Mouse (Mus musculus) embryonic facial prominence, embryonic 14.5 days (tissue): ENCODE measurements around the gene Sec14l4. TPM values are rescaled to one million over a fixed set of nuclear protein-coding genes. Genes with fewer than 3 reads are reported as not detected.
A peak's percentile ranks its signal among the peaks of the same experiment; 100 is the strongest.
"Not testable (repeated sequence)": the region's sequence is repeated elsewhere in the genome, so short reads cannot be mapped to it uniquely, and the experiment has no call there.

Experiments used
- ATAC-seq: fragments of 200-750 bp; cut with Nextera tagmentation; 2 replicates; pipeline ENCODE4 v1.8.0; 2017; ENCODE audit warnings: low read depth, moderate number of reproducible peaks, moderate TSS enrichment
- DNase-seq: peaks from one replicate; pipeline ENCODE4 v3.0.0-alpha.2; 2015; ENCODE audit warnings: low spot score
- H3K27ac ChIP-seq: fragments of 300-500 bp; sonication (generic); replicated peaks from 2 replicates; pipeline ENCODE4 v1.5.1; 2014; ENCODE audit warnings: low read depth, mild to moderate bottlenecking, low read length, moderate library complexity
- H3K27me3 ChIP-seq: fragments of 300-500 bp; sonication (generic); replicated peaks from 2 replicates; pipeline ENCODE4 v1.6.1; 2014; ENCODE audit warnings: low read length; ENCODE audit not compliant: control insufficient read depth, insufficient read depth
- H3K36me3 ChIP-seq: fragments of 300-500 bp; sonication (generic); 2 replicates; pipeline ENCODE4 v1.6.1; 2014; ENCODE audit warnings: low read length, mixed read lengths; ENCODE audit not compliant: control insufficient read depth, insufficient read depth
- H3K4me1 ChIP-seq: fragments of 300-500 bp; sonication (generic); 2 replicates; pipeline ENCODE4 v1.6.1; 2014; ENCODE audit warnings: antibody characterized with exemption, low read length; ENCODE audit not compliant: control insufficient read depth, insufficient read depth
- H3K4me2 ChIP-seq: fragments of 300-500 bp; sonication (generic); 2 replicates; pipeline ENCODE4 v1.6.1; 2014; ENCODE audit warnings: low read depth, mild to moderate bottlenecking, low read length, moderate library complexity, mixed read lengths
- H3K4me3 ChIP-seq: fragments of 300-500 bp; sonication (generic); 2 replicates; pipeline ENCODE4 v1.5.1; 2014; ENCODE audit warnings: low read depth, mild to moderate bottlenecking, low read length
- H3K9ac ChIP-seq: fragments of 300-500 bp; sonication (generic); 2 replicates; pipeline ENCODE4 v1.6.1; 2014; ENCODE audit warnings: low read depth, mild to moderate bottlenecking, low read length, moderate library complexity, mixed read lengths
- H3K9me3 ChIP-seq: fragments of 300-500 bp; sonication (generic); 2 replicates; pipeline ENCODE4 v1.6.1; 2016; ENCODE audit warnings: low read length; ENCODE audit not compliant: control insufficient read depth
- WGBS: fragments of 180-500 bp; shearing (Covaris S2); extraction: QIAGEN DNeasy Blood & Tissue Kit; methylation state at CpG from one replicate; pipeline ENCODE4 v1.1.7; 2014; 5-methylcytosine and 5-hydroxymethylcytosine counted together
- polyA plus RNA-seq: library from polyadenylated mRNA; unstranded; fragments of >200 nt; fragmentation: Nextera tagmentation; extraction: Ambion mirVana; gene quantifications from 2 replicates; pipeline ENCODE4 v1.2.1, GENCODE M21; 2014

Gene Sec14l4
- polyA plus RNA-seq, 1 experiment from 2014 or later: 0.29 TPM

- H3K9me3 ChIP-seq: peaks cover 8% of the 10 kb centered on the region; the same call in 1 of the 2 replicates
- H3K4me1 ChIP-seq: no peaks in the 10 kb centered on the region
- H3K36me3 ChIP-seq: no peaks in the 10 kb centered on the region
- H3K27me3 ChIP-seq: no peaks in the 10 kb centered on the region
- H3K9ac ChIP-seq: no peak overlapping the region
- 58% methylated on average over 1 of the region's 1 CpGs for whole genome bisulfite sequencing
- DNase-seq: no peak
- no peak for ATAC-seq
- H3K4me3 ChIP-seq: no peak overlapping the region
- no peak overlapping the region for H3K4me2 ChIP-seq
- no peak overlapping the region for H3K27ac ChIP-seq
These were observed 18.6 kb upstream of the Sec14l4 start for GRCm38 (mm10) chr11:4012616-4013015.

DNA sequence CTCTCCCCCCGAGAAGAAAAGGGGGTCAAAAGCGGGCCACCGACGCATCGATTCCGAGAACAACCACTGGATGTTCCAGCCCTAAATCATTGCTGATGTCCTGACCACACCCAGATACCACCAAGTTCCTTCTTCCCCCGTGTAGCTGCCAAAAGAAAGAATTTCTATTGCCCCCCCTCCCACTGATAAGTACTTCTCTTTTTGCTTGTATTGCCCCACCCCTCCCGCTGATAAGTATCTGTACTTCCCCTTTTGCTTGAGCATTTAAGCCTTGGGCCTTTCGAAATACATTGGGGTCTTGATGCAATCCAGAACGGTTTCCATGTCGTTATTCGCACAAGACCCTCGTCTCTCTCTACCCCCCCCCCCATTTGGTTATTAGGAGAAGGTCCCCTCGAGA lies 15.5 kb upstream of the Sec14l4 start:
- H3K9ac ChIP-seq, H3K9me3 ChIP-seq, H3K36me3 ChIP-seq, H3K27me3 ChIP-seq, H3K4me3 ChIP-seq, H3K27ac ChIP-seq, ATAC-seq, DNase-seq, H3K4me1 ChIP-seq, H3K4me2 ChIP-seq: not testable (repeated sequence)
- WGBS: 84% methylated on average over 14 of the region's 14 CpGs

- not testable (repeated sequence) for H3K27me3 ChIP-seq, H3K4me2 ChIP-seq, H3K4me3 ChIP-seq, H3K36me3 ChIP-seq, H3K27ac ChIP-seq, ATAC-seq, H3K9me3 ChIP-seq, H3K4me1 ChIP-seq, DNase-seq, H3K9ac ChIP-seq
- 91% methylated on average over 13 of the region's 13 CpGs for WGBS
These were observed 9.2 kb upstream of the Sec14l4 start for GRCm38 (mm10) chr11:4022111-4022510.

DNA sequence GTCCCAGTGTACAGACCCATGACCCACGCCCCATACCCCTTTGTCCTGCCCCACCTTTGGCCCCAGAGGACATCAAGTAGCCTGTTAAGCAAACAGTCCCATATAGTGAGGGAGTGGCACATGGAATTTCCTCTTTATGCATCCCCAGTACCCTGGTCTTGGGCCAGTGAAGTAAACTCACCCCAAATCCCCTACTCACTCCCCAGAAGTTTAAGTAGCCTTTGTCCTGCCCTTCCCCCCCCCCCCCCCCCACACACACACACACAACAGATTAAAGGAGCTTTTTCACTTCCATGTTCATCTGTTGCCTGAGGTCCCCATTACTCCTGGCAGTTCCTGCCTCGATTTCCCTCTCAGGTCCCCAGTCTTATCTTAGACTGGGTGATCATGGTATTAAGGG lies 7.9 kb upstream of the Sec14l4 start:
- H3K27ac ChIP-seq: no peak overlapping the region
- H3K9ac ChIP-seq: no peak overlapping the region
- H3K4me1 ChIP-seq: no peaks in the 10 kb centered on the region
- H3K4me2 ChIP-seq: no peak overlapping the region
- H3K27me3 ChIP-seq: no peaks in the 10 kb centered on the region
- no peaks in the 10 kb centered on the region for H3K9me3 ChIP-seq
- 66% methylated on average over 2 of the region's 2 CpGs for WGBS
- no peak overlapping the region for H3K4me3 ChIP-seq
- DNase-seq: no peak
- ATAC-seq: no peak
- H3K36me3 ChIP-seq: no peaks in the 10 kb centered on the region

GRCm38 (mm10) chr11:4027066-4027465 lies 4.2 kb upstream of the Sec14l4 start:
- H3K4me2 ChIP-seq: no peak overlapping the region
- ATAC-seq (no peak), DNase-seq (no peak)
- H3K9me3 ChIP-seq: no peaks in the 10 kb centered on the region
- no peaks in the 10 kb centered on the region for H3K36me3 ChIP-seq
- H3K27ac ChIP-seq: no peak overlapping the region
- H3K9ac ChIP-seq: no peak overlapping the region
- H3K4me3 ChIP-seq: no peak overlapping the region
- peaks cover 5% of the 10 kb centered on the region; the same call in 1 of the 2 replicates for H3K27me3 ChIP-seq
- H3K4me1 ChIP-seq: no peaks in the 10 kb centered on the region
- 71% methylated on average over 8 of the region's 8 CpGs for WGBS

DNA sequence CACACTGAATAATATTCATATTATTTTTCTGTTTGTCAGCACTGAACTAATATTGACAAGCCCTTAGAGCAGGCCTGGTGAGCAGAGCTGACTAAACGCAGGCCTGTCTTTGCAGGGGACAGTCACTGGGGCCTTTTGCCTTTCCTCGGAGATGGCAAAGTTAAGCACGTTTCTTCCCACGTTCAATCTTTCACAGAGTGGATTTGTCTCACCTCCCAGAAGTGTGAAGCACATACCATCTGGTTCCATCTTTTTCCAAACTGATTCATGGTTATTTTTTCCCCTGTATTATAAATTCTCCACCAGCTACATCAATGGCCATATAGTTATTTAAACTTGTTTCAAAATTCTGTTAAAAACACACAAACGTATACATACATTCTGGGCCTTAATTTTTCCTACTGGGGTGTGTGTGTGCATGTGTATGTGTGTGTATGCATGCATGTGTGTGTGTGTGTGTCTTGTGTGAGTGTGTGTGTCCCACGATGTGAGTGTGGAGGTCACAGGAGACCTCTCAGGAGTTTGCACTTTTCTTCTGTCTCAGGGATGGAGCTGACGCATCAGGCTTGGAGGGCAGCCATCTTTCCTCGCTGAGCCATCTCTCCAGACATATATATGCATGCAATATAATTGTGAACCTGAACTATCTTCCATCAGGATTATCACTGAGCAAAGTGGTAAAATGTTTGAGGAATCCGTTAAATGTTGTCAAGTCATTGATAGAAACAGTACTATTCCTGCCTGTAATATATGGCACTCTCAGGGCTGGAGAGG lies 3.5 kb upstream of the Sec14l4 start:
- DNase-seq (no peak), ATAC-seq (no peak)
- no peak overlapping the region for H3K27ac ChIP-seq
- no peak overlapping the region for H3K4me2 ChIP-seq
- H3K4me3 ChIP-seq: no peak overlapping the region
- H3K9me3 ChIP-seq: no peaks in the 10 kb centered on the region
- 75% methylated on average over 9 of the region's 9 CpGs for WGBS
- H3K27me3 ChIP-seq: peaks cover 8% of the 10 kb centered on the region; the same call in 1 of the 2 replicates
- no peaks in the 10 kb centered on the region for H3K36me3 ChIP-seq
- no peak overlapping the region for H3K9ac ChIP-seq
- no peaks in the 10 kb centered on the region for H3K4me1 ChIP-seq

- H3K9ac ChIP-seq: no peak overlapping the region
- ATAC-seq (no peak), DNase-seq (no peak)
- no peaks in the 10 kb centered on the region for H3K9me3 ChIP-seq
- H3K36me3 ChIP-seq: no peaks in the 10 kb centered on the region
- 74% methylated on average over 4 of the region's 4 CpGs for WGBS
- no peaks in the 10 kb centered on the region for H3K4me1 ChIP-seq
- no peak overlapping the region for H3K27ac ChIP-seq
- peaks cover 8% of the 10 kb centered on the region; the same call in 1 of the 2 replicates for H3K27me3 ChIP-seq
- no peak overlapping the region for H3K4me3 ChIP-seq
- H3K4me2 ChIP-seq: no peak overlapping the region
These were observed 1.9 kb upstream of the Sec14l4 start for GRCm38 (mm10) chr11:4029343-4029742.

DNA sequence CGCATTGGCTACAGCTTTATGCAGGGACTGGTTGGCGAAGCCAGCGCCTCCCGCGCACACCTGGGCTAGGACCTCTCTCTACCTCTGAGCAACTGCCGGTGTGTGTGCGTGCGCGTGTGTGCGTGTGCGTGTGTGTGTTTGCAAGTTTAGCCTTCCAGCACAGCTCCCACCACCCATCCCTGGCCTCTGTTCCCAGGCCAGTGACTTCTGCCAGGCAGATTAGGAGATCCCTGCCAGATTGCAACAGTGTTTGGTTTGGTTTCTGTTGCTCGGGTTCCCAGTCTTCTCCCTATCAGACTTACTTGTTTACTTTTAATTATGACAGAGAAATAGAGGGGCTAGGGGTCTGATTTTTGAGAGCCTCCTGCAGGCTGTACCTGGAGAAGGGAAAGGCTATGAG lies 699 bp downstream of the Sec14l4 start:
- H3K9me3 ChIP-seq: no peaks in the 10 kb centered on the region
- H3K4me2 ChIP-seq: no peak overlapping the region
- DNase-seq (no peak), ATAC-seq (peak; percentile 15; the same call in 1 of the 2 replicates)
- H3K4me3 ChIP-seq: no peak overlapping the region
- H3K27me3 ChIP-seq: peaks cover 8% of the 10 kb centered on the region; the same call in 1 of the 2 replicates
- H3K36me3 ChIP-seq: no peaks in the 10 kb centered on the region
- H3K27ac ChIP-seq: no peak overlapping the region
- H3K9ac ChIP-seq: no peak overlapping the region; the same call in 1 of the 2 replicates
- 15% methylated on average over 12 of the region's 12 CpGs for WGBS
- no peaks in the 10 kb centered on the region for H3K4me1 ChIP-seq

DNA sequence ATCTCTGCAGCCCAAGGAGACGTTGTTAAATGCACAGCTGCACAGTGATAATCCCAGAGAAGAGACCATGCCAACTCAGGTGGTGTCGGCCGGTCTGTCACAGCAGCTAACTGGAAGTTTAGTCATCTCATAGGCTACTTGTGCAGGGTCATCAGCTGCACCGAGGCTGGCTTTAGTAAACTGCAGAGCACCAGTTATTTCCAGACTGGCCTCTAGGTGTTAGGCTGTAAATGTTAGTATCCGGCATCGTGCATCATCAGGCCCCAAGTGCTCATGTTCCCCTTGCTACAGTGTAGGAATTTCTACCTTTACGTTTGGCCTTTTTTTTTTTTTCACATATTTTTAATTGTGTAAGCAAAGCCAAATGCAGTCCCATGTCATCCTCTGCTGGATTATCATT lies 2.2 kb downstream of the Sec14l4 start:
- Histone ChIP-seq H3K9me3 (no peaks in the 10 kb centered on the region), H3K27ac (no peak overlapping the region), H3K4me3 (no peak overlapping the region), H3K27me3 (peaks cover 8% of the 10 kb centered on the region; the same call in 1 of the 2 replicates), H3K9ac (no peak overlapping the region), H3K4me1 (no peaks in the 10 kb centered on the region), H3K36me3 (no peaks in the 10 kb centered on the region), H3K4me2 (no peak overlapping the region)
- WGBS: 64% methylated on average over 7 of the region's 7 CpGs
- DNase-seq (no peak), ATAC-seq (no peak)
